Mouse (Mus musculus) urinary bladder, adult 18-20 months (tissue): ENCODE results near the gene Zfp36l2.
"Not testable (repeated sequence)": the region's sequence is repeated elsewhere in the genome, so short reads cannot be mapped to it uniquely, and the experiment has no call there.

Experiments
- DNase-seq, 2 experiments: peaks; one replicate each; pipeline ENCODE4 v3.0.0; 2022; ENCODE audit warnings: low spot score in 2 of 2, mixed read lengths in 2 of 2

Zfp36l2 gene

DNA sequence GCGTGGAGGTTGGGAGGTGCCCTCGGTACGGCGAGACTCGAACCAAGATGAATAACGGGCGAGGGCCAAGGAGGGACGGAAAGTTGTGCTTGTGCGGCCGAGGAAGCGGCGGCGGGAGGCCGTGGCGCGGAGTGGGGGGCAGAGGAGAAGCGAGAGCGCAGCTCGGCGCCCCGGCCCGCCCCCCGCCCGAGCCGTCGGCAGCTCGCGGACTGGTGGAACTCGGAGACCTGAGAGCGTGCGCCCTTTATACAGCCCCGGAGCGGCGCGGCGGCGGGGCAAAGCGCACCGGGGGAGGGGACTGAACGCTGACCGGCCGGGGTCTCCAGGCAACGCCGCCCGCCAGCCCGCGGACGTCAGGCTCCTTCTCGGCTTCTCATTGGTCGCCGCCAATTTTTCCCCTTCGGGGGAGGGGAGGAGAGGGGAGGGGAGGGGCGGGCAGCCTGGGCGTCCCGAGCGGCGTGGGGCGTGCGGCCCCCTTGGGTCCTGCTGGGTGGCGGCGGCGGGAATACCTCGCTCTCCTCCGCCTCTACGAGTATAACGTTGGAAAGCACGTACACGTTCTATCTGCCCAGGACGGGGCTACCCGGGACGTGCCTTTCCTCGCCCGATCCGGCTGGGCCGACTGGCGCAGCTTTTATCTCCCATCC is at the start of gene Zfp36l2:
TSS of gene Zfp36l2 (minus strand) at position 221 of the 647 bp plus-strand sequence.
- peak; percentile 91 to 97 for DNase-seq

DNA sequence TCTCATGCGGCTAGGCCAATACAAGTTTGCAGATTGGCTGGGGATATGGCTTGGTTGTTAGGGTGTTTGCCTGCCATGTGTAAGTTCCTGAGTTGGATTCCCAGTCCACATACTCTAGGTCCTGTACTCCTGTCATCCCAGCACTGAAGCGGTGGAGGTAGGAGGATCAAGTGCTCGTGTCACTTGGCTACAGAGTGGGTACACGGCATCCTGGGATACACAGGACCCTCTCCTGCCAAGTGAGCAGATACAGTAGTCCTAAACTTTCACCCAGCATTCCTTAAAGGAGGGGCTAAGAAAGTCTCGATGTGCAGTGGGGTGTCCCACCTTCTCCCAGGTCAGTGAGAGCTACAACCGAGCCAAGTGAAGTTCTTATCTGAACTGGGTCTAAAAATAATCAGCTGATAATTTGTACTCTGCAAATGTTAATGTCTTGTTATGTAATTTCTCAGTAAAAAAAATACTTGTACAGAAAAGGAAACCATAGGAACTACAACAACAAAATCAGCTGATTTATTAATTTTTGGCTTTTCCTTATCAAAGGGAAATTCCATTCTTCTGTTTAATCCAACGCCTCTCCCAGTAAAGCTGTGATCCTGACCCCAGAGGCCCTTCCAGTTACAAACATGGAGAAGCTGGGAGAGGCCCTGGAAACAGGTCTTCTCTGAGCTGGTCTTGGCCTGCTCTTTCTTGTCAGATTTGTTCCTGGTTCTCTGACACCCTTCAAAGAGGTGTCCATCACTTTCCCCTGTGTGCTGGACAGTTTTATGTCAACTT is 49.2 kb upstream of the Zfp36l2 start:
- DNase-seq, result no peak

DNA sequence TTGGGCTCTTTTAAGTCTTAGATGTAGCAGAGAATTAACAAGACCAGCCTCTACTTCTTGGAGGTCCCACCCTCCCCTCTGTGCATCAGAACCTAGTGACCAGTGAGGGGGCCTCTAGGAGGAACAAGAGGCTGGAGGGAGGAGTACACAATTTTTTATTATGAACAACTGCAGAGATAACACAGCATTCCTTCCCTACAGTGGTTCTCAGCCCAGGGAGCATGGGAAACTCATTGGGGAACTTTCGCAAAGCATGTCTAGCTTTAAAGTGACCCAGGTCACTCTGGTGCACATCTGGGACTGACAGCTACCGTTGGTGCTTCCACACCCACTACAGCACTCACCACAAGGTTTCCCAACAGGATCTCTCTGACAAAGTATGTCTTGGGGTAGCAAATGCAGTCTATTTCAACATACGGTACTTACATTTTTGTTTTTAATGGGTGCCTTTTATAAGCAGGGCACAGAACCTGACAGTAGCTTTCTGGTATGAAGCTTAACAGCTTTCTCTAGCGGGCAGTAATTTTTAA is 47.7 kb upstream of the Zfp36l2 start:
- no peak for DNase-seq

DNA sequence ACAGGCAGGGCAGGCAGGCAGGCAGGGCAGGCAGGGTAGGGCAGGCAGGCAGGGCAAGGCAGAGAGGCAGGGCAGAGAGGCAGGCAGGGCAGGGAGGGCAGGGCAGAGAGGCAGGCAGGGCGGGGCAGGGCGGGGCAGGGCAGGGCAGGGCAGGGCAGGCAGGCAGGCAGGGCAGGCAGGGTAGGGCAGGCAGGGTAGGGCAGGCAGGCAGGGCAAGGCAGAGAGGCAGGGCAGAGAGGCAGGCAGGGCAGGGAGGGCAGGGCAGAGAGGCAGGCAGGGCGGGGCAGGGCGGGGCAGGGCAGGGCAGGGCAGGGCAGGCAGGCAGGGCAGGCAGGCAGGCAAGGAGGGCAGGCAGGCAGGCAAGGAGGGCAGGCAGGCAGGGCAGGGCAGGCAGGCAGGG is 47.0 kb upstream of the Zfp36l2 start:
- not testable (repeated sequence) for DNase-seq

DNA sequence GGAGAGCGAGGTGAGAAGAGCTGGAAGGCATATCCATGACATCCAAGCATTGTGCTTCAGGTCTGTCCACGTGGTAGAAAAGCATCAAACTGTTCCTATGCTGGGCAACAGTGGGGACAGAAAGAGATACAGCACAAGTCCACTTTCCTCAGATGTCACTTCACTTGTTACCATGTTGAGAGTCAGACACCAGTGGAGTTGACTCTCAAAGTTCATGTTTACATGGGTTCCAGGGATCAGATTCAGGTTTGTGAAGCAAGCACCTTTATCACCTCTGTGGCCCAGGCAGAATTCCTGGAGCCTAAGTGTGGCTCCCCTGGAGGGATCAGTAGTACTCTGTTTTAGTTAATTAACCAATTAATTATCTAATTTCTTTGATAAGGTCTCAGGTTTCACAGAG is 46.0 kb upstream of the Zfp36l2 start:
- DNase-seq, result no peak

DNA sequence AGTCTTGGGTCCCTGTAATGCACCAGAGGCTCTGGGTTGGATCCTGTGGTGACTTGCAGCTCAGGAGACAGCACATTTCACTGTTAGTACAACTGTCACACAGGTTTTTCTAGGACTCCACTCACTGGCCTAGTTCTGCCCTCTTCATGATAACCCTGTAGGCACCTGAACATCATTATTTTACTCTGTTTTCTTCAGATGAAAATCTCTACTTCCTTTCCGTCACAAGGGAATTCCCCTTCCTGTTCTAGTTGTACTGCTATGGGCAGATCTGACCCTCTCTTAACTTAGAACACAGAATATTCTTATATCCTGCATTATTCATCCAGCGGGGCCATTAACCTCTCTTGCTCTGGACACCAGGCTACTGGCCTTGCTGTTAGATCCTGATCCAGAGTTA is 43.6 kb upstream of the Zfp36l2 start:
- DNase-seq, result no peak

DNA sequence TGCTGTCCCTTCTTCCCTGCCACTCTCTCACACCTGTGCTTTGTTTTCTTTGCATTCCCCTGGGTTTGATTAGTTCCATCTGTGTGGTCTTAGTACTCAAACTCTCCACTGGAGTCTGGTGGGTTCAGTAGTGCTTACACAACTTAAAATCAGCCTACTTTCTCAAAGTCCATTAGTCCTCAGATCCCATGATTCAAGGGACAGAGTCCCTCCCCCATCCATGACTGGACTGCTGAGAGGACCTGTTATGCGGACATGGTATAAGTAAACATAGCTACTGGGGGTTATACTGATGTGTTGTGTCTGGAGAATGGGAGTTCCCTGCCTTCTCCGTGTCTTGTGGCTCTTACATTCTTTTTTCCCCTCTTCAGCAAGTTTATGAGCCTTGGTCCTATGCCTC is 40.5 kb upstream of the Zfp36l2 start:
- no peak for DNase-seq

DNA sequence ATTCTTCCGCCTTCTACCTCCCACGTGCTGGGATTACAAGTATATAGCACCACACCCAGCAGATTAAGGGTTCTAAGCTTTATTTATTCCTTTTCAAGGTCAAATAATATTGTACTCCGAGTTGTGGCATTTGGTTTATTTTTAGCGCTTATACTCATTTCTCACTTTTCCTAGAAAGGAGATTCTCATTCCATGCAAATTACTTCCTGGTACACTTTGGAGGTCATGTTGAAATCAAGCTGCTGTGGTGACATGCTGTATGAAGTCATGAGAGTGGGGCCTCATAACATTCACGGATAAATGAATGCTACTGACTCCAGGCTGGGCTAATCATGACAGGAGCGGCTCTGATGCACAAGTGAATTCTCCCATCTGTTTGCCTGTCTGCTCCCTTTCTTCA is 38.9 kb upstream of the Zfp36l2 start:
- DNase-seq, result no peak

DNA sequence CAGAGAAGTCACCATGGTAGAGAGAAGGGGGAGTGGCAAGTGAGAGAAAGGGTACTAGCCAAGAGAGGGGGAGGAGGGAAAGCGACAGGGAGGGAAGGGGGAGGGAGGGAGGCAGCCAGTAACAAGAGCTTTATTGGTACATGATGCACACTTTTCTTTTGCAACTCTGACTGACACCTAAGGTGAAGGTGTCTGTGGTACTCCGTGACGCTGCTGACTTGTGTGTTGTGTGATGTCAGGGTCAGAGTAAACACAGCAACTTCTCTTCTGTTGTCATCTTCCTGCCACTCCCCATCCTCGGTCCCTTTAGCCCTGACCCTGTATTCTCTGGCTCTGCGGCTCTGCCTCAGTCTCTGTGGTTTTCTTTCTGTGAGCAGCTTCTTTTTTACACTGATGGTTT is 38.5 kb upstream of the Zfp36l2 start:
- DNase-seq, result no peak

DNA sequence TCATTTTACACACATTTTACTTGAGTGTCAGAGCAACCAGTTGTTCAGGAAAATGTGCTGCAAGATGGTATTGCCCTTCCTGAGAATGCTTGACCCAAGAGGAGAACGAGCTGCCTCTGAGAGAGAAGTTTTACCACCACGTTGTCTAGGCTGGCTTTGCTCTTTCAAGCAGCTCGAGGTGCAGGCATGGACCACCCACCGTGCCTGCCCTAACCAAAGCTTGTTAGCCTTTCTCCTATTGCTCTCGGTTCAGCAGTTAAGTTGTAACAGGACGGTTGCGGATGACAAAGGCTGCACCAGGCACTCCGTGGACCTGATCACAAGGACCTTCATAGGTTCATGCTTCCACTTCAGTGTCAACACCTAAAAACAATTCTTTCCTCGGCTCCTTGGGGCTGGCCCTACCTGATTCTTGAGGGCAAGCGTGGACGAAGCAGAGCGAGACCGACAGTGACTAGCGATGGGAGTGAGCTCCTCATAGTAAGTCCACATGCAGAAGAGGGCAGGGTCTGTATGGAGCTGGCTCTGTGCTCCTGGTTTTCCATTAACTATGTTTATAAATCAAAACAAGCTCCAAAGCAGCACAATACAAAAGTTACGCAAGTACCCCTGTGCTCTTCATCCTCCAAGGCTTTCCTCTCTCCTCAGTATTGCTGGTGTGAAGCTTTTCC is 36.6 kb upstream of the Zfp36l2 start:
- DNase-seq, result no peak

DNA sequence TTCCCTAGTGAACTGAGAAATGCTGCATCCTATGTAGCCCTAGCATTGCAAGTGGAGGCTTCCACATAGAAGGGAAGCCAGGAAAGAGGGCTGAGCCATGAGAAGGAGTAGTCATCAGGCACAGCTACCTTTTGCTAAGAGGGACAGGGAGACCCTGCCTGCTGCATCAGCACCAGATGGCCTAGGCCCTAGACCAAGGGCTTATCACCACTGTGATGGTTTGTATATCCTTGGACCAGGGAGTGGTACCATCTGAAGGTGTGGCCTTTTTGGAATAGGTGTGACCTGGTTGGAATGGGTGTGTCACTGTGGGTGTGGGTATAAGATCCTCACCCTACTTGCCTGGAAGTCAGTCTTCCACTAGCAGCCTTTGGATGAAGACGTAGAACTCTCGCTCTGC is 31.1 kb upstream of the Zfp36l2 start:
- DNase-seq, result not testable (repeated sequence)

DNA sequence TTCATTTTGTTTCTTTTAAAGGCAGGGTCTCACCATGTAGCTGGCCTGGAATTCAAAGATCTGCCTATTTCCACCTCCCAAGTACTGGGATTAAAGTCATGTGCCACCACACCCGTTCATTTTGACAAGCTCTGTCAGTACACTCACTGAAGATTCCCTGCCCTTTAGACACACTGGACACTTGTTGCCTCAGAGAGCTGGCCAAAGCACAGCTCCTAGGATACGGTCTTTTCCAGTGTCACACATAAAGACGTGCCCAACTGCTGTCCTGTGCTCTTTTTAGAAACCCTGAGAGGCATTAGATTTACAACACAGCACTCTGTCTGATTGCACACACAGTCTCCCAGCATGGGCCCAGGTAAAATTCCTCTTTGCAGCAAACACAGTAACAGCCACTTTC is 29.9 kb upstream of the Zfp36l2 start:
- no peak for DNase-seq

DNA sequence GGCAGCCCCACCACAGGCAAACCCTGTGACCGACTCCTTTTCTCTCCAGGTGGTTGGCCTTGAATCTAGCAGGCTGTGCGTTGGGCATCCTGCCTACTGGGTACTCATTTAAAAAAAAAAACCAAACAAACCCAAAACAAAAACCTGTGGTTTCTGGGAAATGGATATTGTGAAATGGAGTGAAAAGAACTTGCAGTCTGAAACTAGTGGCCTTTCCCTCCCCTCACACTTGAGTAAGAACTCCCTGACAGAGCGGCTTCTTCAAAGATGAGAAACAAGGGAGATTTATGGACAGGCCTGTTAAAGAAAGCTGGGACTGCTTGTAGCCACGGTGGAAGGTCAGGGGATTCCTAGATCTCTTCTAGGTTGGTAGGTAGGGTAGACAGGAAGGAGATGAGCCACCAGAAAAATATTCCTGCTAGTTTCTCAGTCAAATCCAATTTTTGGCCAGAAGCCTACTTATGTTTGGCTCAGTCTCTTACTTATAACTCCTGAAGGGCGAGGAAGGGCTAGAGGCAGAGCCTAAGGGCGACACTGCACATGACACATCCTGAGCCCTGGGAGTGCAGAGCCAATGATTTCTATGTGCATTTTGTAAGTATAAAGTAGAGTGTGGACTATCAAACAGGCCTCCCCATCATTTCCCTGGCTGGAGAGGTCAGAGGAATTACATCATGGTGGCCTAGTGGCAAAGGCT is 27.7 kb upstream of the Zfp36l2 start:
- DNase-seq, result no peak

DNA sequence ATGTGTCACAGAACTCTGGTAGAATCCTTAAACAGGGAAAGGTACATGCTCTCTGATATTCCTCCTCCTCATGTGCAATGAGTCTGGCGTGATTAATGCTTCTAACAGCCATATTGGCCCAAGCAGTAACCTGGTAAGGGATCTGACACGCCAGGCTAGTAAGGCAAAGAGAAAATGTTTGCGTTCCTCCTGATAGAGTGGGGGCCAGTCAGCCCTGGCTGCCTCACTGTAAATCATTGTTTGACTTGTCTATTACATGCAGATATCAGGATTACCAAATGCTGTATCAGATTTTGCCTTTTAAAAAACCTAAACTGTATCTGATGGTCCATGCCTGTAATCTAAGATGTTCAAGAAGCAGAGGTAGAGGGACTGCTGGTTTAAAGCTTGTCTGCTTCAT is 25.7 kb upstream of the Zfp36l2 start:
- no peak for DNase-seq

DNA sequence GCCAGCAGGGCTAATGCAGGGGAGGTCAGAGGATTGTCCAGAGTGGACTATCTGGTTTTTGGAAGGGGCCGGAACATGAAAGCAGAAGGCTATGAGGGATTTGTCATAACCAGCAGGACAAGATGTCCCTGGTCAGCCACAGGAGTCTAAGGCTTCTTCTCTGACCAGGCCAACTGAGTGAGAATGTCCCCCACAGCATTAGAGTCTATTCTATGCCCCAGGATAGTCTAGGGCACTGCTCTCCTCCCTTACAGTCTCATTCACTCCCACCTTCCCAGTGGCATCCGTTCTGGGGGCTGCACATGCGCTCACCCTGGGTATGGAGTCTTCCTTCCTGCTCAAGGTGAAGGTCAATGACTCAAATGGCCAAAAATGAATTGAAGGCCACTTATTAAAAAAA is 19.9 kb upstream of the Zfp36l2 start:
- no peak for DNase-seq

DNA sequence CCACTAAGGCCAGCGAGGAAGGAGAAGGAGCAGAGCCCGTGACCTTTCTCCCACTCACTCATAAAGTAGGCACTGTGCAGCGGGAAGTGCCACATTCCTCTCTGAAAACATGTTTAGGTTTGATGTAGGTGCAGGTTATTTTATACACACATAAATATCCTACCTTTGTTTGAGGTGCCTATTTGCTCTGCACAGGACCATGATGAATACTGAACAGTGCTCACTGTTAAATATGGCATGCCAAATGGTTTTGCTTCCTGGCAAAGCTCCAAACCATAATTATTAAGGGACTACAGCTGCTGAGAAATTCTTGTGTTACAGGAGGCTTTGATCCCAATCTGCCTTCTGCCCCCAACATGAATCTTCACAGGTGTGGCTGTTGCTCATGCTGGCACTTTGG is 18.5 kb upstream of the Zfp36l2 start:
- no peak for DNase-seq

DNA sequence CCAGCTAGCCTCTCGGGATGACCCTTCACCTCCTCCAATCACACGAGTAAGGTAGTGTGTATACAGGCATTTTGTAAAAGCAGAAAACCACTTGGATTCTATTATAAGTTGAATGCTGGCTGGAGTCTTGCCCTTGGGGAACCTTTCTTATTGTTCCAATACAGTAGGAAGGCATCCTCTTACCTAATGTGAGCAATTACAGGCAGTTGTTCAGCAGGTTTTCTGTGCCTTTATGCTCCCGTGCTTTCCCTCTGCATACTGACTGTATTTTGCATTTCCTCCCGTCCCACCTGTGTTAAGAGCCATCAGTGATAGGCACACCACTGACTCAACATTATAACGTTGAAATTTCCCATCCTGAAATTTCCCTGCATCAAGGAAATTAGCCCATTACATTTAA is 17.2 kb upstream of the Zfp36l2 start:
- no peak for DNase-seq

DNA sequence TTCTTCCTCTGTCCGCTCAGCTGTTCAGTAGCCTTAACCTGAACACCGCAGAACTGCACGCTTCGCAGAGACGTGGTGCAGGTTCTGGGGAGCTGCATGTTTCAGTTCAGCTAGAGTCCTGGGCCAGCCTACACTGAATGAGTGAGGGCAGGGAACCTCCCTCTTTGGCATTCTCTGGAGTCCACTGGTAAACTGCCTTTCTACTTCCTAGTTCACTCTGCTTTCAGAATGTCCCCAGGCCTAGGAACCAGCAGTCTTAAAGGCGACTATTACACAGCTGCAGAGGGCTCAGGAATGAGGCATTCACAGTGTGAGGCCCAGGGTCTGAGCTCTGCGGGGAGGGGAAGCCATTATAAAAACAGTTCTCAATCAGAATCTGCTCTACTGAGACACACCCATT is 15.6 kb upstream of the Zfp36l2 start:
- no peak for DNase-seq

DNA sequence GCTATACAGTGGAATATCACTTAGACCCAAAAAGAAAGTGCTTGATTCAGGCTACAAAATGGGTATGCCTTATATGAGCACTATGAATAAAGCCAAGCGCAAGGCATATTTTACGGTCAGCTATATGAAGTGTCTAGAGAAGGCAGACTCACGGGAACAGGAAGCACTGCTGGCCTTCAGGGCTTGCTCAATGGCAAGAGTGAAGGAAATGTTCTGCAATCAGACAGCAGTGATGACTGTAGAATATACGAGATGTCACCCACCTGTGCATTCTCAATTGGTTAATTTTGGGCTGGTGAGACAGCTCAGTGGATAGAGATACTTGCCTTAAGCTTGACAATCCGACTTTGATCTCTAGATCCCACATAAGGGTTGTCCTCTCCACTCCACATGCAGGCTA is 13.4 kb upstream of the Zfp36l2 start:
- no peak for DNase-seq

DNA sequence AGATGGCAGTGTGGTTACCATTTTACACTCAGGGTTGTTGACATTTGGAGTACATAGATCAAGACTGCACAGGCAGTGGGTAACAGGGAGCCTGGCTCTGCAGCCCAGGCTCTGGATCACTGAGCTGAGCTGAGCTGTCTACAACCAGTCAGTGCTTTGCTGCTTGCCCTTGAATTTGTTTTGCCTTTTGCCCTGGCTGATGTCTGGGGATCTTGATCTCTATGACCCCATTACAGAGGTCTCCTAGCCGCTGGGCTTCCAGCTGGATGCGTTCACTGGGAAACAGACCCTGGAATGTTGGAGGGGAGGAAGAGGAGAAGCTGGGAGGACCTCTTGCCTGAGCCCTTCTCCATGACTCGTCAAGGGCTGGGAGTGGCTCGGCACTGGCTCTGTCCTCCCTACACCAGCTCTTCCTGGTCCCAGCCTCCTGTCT is 10.2 kb upstream of the Zfp36l2 start:
- DNase-seq, result no peak

DNA sequence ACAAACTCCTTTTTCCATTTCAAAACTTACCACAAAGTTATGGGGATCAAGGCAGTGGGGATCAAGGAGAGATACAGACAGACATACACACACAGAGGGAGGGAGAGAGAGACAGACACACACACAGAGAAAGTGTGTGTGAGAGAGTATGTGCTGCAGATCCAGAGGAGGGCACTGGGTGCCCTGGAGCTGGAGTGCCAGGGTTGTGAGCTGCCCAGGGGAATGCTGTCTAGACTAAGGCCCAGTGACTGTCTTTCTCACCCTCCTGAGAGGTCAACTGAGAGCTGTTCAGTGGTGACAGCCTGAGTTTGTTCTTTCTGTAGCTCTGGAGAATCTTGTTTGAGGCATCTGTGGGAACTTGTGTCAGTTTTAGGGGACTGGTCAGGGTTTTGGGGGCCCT is 8.6 kb upstream of the Zfp36l2 start:
- no peak for DNase-seq

DNA sequence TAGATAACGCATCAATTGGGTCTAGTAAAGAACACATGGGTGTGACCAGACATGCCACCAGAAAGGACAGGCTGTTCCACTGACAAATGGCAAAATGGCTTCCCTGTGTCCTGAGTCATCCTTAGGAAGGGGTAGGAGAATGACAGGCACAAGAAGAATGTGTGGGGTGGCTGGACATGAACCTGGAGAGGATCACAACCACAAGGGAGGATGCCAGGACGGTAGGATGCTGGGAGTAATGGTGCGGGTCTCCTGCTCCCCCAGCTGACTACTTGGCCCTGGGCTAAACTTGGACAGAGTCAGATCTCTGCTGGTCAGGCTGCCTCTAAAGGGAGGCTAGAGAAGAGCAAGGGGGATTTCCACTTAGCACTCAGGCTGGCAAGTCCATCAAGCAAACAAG is 8.1 kb upstream of the Zfp36l2 start:
- no peak for DNase-seq
